Comparison of ENCODE assay signal across 7 mouse cellular contexts in the genomic region with DNA sequence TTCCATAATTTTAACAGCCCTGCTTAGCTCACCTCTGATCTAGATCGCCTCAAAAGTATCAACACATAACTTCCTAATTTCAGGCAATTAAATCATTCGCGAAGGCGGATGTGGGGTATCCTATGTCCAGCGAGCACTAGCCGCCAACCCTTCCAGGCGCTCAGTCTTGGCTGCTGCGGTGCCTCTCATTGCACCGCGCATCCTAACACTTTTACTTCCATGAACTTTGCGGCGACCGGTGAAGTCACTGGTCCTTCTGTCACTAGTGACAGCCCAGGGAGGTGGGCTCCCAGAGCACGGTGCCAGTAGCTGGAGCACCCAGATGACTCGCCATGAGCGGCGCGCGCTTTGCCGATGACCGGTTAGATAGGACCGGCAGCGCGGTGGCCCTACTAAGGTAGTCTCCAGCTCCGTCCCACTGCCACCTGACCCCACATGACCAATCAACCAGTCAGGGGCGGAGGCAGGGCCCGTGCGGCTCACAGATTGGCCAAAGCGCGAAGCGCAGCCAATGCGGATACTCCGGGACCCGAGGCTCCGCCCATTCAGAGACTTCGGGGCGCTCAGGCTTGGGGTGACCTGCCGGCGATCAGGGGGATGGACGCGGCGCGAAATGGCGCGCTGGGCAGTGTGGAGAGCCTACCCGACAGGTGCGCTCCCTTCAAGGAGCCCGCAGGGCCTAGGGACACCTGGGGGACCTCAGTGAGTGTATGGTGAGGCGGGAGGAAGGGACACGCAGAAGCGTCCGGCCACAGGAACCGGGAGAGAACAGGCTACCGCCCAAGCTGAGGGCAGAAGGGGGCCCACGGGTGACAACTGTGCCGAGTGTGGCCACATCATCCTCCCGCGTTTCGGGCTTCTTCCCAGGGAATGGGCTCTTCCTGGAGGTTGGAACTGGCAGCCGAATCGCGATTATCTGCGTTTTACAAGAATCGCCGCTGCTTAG. TPM values are rescaled to one million over a fixed set of nuclear protein-coding genes. Genes with fewer than 3 reads are reported as not detected.
A peak's percentile ranks its signal among the peaks of the same experiment; 100 is the strongest.
DNase-seq lines count a peak whose midpoint lies in the region; ATAC-seq lines count a peak whose summit lies in the region.

A gene (plus strand): TSS at position 540 of the 946 bp plus-strand sequence.

- peak within 1 kb of the TSS; percentile 84 for H3K9ac ChIP-seq in embryonic facial prominence, embryonic 11.5 days (replicated peaks; ENCODE audit: low read length)
- H3K9ac ChIP-seq in midbrain, embryonic 13.5 days (replicated peaks), result peak within 1 kb of the TSS; percentile 84

- H3K9me3 ChIP-seq in embryonic facial prominence, embryonic 11.5 days (replicated peaks; ENCODE audit: control insufficient read depth, low read length), result no peaks in the 10 kb centered on the region
- no peaks in the 10 kb centered on the region for H3K9me3 ChIP-seq in limb, embryonic 10.5 days (replicated peaks)
- H3K9me3 ChIP-seq in midbrain, embryonic 13.5 days, result no peaks in the 10 kb centered on the region

- under 1% methylated on average over 56 of the region's 65 CpGs for WGBS in embryonic facial prominence, embryonic 11.5 days
- 1% methylated on average over 63 of the region's 65 CpGs for WGBS in limb, embryonic 10.5 days
- WGBS in midbrain, embryonic 13.5 days, result under 1% methylated on average over 60 of the region's 65 CpGs

- peak; percentile 98 for DNase-seq in adrenal gland, postnatal 14 days
- DNase-seq in embryonic facial prominence, embryonic 11.5 days (ENCODE audit: low spot score), result peak; percentile 94
- DNase-seq in kidney, adult 11 months, result peak; percentile 97
- peak; percentile 90 for DNase-seq in limb, embryonic 10.5 days (ENCODE audit: low spot score)
- DNase-seq in spleen, adult 12 weeks (ENCODE audit: low spot score), result peak; percentile 94

- H3K36me3 ChIP-seq in embryonic facial prominence, embryonic 11.5 days (replicated peaks; ENCODE audit: control insufficient read depth, insufficient read depth, low read depth, low read length), result no peaks in the 10 kb centered on the region
- peaks cover 7% of the 10 kb centered on the region for H3K36me3 ChIP-seq in limb, embryonic 10.5 days
- H3K36me3 ChIP-seq in midbrain, embryonic 13.5 days, result peaks cover 2% of the 10 kb centered on the region; the same call in 1 of the 2 replicates

- peak; percentile 99 for ATAC-seq in embryonic facial prominence, embryonic 11.5 days (replicated peaks; ENCODE audit: insufficient number of reproducible peaks, low FRiP score, low TSS enrichment, low read depth)
- ATAC-seq in granulocyte monocyte progenitor cell, adult 5-6 weeks (replicated peaks; ENCODE audit: poor library complexity, severe bottlenecking), result peak; percentile 97
- peak; percentile 100 for ATAC-seq in midbrain, embryonic 13.5 days

- no peaks in the 10 kb centered on the region for H3K27me3 ChIP-seq in embryonic facial prominence, embryonic 11.5 days (ENCODE audit: control insufficient read depth, insufficient read depth, low read length)
- no peaks in the 10 kb centered on the region for H3K27me3 ChIP-seq in limb, embryonic 10.5 days (ENCODE audit: low read depth, poor library complexity, severe bottlenecking)
- no peaks in the 10 kb centered on the region for H3K27me3 ChIP-seq in midbrain, embryonic 13.5 days

- no peaks in the 10 kb centered on the region for H3K4me1 ChIP-seq in embryonic facial prominence, embryonic 11.5 days (ENCODE audit: control insufficient read depth, insufficient read depth, low read length)
- peaks cover 12% of the 10 kb centered on the region for H3K4me1 ChIP-seq in limb, embryonic 10.5 days
- peaks cover 12% of the 10 kb centered on the region for H3K4me1 ChIP-seq in midbrain, embryonic 13.5 days (replicated peaks)

- peak within 1 kb of the TSS; percentile 73 for H3K4me2 ChIP-seq in embryonic facial prominence, embryonic 11.5 days (ENCODE audit: low read depth, low read length)
- peak within 1 kb of the TSS; percentile 75 for H3K4me2 ChIP-seq in midbrain, embryonic 13.5 days (replicated peaks)

- no peak within 1 kb of the TSS for H3K27ac ChIP-seq in embryonic facial prominence, embryonic 11.5 days (replicated peaks; ENCODE audit: low read depth, low read length)
- H3K27ac ChIP-seq in limb, embryonic 10.5 days, result peak within 1 kb of the TSS; percentile 82
- no peak within 1 kb of the TSS for H3K27ac ChIP-seq in midbrain, embryonic 13.5 days

- peak within 1 kb of the TSS; percentile 70 for H3K4me3 ChIP-seq in embryonic facial prominence, embryonic 11.5 days (ENCODE audit: low read depth, low read length)
- H3K4me3 ChIP-seq in limb, embryonic 10.5 days, result peak within 1 kb of the TSS; percentile 92
- peak within 1 kb of the TSS; percentile 86 for H3K4me3 ChIP-seq in midbrain, embryonic 13.5 days (replicated peaks)

RNA-seq across cellular contexts. Expression of the gene that starts here (rescaled TPM):
- 19.2 and 22.6 TPM in 2 replicates for total RNA-seq in adrenal gland, postnatal 14 days (2021)
- 10.9 and 11.7 TPM in 2 replicates for polyA plus RNA-seq in embryonic facial prominence, embryonic 11.5 days (2014; fragmentation: Nextera tagmentation; extraction: Ambion mirVana)
- total RNA-seq in granulocyte monocyte progenitor cell, adult 5-6 weeks (2014; fragmentation: Nextera tagmentation), result 31.6 and 39.5 TPM in 2 replicates
- 20.9 and 21.8 TPM in 2 replicates for total RNA-seq in granulocyte monocyte progenitor cell, adult 5-6 weeks (2017)
- polyA plus RNA-seq in limb, embryonic 10.5 days (2016; fragmentation: Nextera tagmentation; extraction: Ambion mirVana), result 13.4 and 14.1 TPM in 2 replicates
- 11.6 and 12.4 TPM in 2 replicates for polyA plus RNA-seq in midbrain, embryonic 13.5 days (2015; fragmentation: Nextera tagmentation; extraction: Ambion mirVana)
